Mouse (Mus musculus) neutrophil, adult 5-6 weeks (primary cell): ENCODE results near the gene Ccdc105. TPM values are rescaled to one million over a fixed set of nuclear protein-coding genes. Genes with fewer than 3 reads are reported as not detected.

Source experiments
- ATAC-seq: fragments of 151-379, 151-347 bp; 2 replicates; pipeline ENCODE4 v1.8.0; 2017; ENCODE audit warnings: mild to moderate bottlenecking, moderate TSS enrichment; ENCODE audit not compliant: insufficient number of reproducible peaks, poor library complexity, low FRiP score, severe bottlenecking; ENCODE audit errors: extremely low read depth
- total RNA-seq: library from RNA; stranded (forward); fragments of 200-1000 nt; gene quantifications from 2 replicates; pipeline ENCODE4 v1.2.3, GENCODE M21; 2017

The Ccdc105 gene
- not detected in 2 replicates for total RNA-seq

GRCm38 (mm10) chr10:78752452-78753191 is at the start of gene Ccdc105:
Gene Ccdc105 (minus strand): TSS chr10:78753065.
- ATAC-seq: no peak

- no peak for ATAC-seq
These were observed 48.6 kb upstream of the Ccdc105 start for GRCm38 (mm10) chr10:78801449-78801848.

- no peak for ATAC-seq
These were observed 37.7 kb upstream of the Ccdc105 start for GRCm38 (mm10) chr10:78790561-78790960.

- no peak for ATAC-seq
These were observed 34.8 kb upstream of the Ccdc105 start for GRCm38 (mm10) chr10:78787566-78788087.

GRCm38 (mm10) chr10:78779981-78780651 is 27.3 kb upstream of the Ccdc105 start, which contains the start of gene Slc1a6:
Gene Slc1a6 (plus strand): TSS chr10:78780496.
- ATAC-seq: no peak

- no peak for ATAC-seq
These were observed 26.7 kb upstream of the Ccdc105 start for GRCm38 (mm10) chr10:78779527-78779926.

GRCm38 (mm10) chr10:78775830-78776229 is 23.0 kb upstream of the Ccdc105 start:
- ATAC-seq: no peak

GRCm38 (mm10) chr10:78765570-78765969 is 12.7 kb upstream of the Ccdc105 start:
- no peak for ATAC-seq

GRCm38 (mm10) chr10:78756021-78756420 is 3.2 kb upstream of the Ccdc105 start:
- no peak for ATAC-seq

- ATAC-seq: no peak
These were observed 3.9 kb downstream of the Ccdc105 start for GRCm38 (mm10) chr10:78748946-78749345.

GRCm38 (mm10) chr10:78748161-78748560 is 4.7 kb downstream of the Ccdc105 start:
- ATAC-seq: no peak

- no peak for ATAC-seq
These were observed 5.7 kb downstream of the Ccdc105 start for GRCm38 (mm10) chr10:78747035-78747721.

- ATAC-seq: no peak
These were observed 7.2 kb downstream of the Ccdc105 start for GRCm38 (mm10) chr10:78745453-78746232.

GRCm38 (mm10) chr10:78743721-78744120 is 9.1 kb downstream of the Ccdc105 start:
- ATAC-seq: no peak

GRCm38 (mm10) chr10:78739821-78740220 is 13.0 kb downstream of the Ccdc105 start:
- no peak for ATAC-seq

GRCm38 (mm10) chr10:78727876-78728275 is 25.0 kb downstream of the Ccdc105 start:
- ATAC-seq: no peak

- no peak for ATAC-seq
These were observed 25.8 kb downstream of the Ccdc105 start for GRCm38 (mm10) chr10:78727035-78727434.

- no peak for ATAC-seq
These were observed 29.4 kb downstream of the Ccdc105 start for GRCm38 (mm10) chr10:78723416-78723815.

- ATAC-seq: no peak
These were observed 30.2 kb downstream of the Ccdc105 start for GRCm38 (mm10) chr10:78722654-78723053.
